Mouse (Mus musculus) mouse trophoblast stem cell (cell line): Measurements from ENCODE around the gene Cfap65.

ENCODE experiments used
- in situ Hi-C, 2 experiments: fragments of 300-500 bp; cut with MseI, MboI; formaldehyde crosslinking; loops; 2 replicates in 1 of 2; 3 replicates in 1 of 2; pipeline ENCODE4 v1.15.1; 2025

Cfap65 gene

GRCm38 (mm10) chr1:74939762-74940161 lies 4.4 kb upstream of the Cfap65 start:
- in situ Hi-C loops, result loop anchor here in 1 of 2 experiments (25.0 kb wide), 1 partner anchor 323 kb away; the partner anchor contains the start of gene Ptprn

DNA sequence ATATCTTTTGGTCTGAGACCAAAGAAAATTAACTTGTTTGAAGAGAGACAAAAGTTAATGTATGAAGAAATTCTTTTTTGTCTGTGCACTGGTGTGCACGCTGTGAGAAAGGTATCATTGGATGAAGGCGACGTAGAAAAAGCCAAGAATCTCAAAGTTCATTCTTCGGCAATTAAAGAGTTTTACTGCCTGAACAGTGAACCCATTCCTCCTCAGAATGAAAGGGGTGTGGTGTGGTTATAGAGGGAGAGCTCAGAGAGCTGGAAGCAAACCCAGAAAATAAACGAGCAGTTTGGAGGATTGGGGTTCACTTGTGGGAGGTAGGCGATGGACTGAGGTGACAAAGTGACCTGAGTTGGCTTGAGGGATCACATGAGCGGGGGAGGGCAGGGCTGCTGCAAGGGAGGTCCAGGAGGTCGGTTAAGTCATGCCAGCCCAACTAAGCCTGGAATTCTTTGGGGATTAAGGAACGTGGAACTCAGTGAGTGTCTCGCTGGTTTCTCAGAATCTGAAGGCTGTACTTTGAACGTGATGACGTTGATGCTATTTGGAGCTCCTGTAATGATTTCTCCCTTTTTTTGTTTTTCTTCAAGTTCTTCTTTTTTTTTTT lies 927 bp upstream of the Cfap65 start:
- in situ Hi-C loops, result loop anchor here in 1 of 2 experiments (25.0 kb wide), 1 partner anchor 326 kb away; the partner anchor contains the start of gene Ptprn

DNA sequence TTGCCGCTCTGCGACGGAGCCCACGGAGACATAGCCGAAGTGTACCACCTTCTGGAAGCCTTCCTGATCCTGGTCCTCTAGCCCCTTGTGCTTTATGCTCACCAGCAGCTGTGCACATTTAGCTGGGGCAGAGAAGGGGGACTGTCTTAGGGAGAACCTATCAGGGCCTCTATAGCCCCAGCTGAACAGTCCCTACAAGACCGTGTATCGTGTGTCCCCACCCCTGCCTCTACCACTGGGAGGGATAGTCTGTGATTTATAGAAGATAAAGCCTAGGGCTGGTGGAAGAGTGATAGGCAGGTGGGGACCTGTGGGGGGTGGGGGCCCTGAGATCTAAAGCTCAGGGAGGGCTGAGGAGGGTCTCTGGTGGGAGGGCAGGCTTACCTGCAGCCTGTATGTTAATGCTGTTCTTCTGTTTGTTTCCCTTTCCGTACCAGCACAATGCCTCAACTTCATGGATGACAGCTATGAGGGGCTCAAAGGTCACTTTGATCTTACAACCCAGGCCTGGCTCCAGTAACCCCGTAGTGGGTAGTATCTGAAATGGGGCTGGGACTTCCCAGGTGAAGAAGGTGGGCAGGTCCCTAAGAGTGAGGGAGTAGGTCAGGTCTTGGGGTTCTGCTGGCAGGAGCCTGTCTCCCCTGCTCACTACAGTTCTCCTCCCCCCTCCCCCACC lies 7.6 kb downstream of the Cfap65 start:
- in situ Hi-C loops, result loop anchor here in 1 of 2 experiments (25.0 kb wide), 1 partner anchor 335 kb away; the partner anchor contains the start of gene Ptprn

- in situ Hi-C loops, result loop anchor here in 1 of 2 experiments (25.0 kb wide), 1 partner anchor 336 kb away; the partner anchor contains the start of gene Ptprn
These were observed 8.7 kb downstream of the Cfap65 start for GRCm38 (mm10) chr1:74926721-74927120.

GRCm38 (mm10) chr1:74924464-74924863 lies 10.9 kb downstream of the Cfap65 start:
- in situ Hi-C loops, result no loop called here

DNA sequence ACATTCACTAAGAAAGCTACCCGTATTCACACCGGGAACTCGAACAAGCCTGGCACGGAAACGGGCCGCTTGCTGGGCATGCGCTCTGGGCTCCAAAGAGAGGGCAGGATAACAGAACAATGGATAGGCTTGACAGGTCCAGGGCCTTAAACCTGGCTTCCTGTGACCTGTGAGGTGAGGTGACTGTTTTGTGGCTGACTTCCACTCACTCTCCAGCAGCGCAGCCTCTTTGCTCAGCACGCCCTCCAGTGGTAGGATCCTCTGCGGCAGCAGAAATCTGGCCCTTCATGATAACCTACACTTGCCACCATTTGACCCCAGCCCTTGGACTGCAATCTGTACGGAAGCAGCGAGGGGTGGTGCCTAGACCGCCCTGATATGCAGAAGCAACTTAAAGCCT lies 19.7 kb downstream of the Cfap65 start:
- in situ Hi-C loops, result no loop called here

DNA sequence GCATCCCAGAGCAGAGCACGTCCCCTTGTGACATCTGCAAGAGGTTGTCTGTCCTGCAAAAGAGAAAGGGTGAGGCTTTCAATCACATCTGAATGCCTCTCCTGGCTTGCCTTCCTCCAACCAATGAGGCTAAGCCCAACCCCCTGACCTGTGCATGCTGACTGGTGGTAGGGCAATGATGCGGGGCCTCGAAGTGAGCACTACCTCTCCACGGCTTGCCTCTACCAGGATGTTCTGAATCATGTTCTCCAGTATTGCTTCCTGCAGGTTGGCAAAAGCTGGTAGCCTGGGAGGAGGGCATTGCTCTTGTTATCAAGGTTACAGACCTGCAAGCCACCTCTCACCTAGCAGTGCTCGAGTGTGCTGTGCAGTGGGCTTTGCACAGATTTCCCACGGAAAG lies 33.2 kb downstream of the Cfap65 start:
- in situ Hi-C loops, result no loop called here

DNA sequence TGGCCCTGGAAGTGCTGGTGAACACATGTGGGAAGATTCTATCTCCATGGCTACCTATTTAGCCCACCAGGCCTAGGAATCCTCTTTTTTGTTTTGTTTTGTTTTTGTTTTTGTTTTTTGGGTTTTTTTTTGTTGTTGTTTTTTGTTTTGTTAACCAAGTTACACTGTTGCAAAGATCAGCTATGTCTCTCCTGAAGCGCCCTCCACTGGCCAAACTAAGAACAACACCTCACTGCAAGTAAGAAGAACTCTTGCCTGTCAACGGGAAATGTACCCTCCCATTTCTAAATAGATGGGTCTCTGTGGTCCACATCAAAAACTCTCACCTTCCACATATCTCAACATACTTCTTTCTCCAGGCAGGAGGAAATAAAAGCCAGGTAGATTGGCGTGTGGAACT lies 33.7 kb downstream of the Cfap65 start:
- in situ Hi-C loops, result no loop called here

GRCm38 (mm10) chr1:74900341-74901285 lies 34.8 kb downstream of the Cfap65 start:
- in situ Hi-C loops, result no loop called here

- in situ Hi-C loops, result no loop called here
These were observed 36.6 kb downstream of the Cfap65 start for GRCm38 (mm10) chr1:74898656-74899431.

GRCm38 (mm10) chr1:74897976-74898375 lies 37.4 kb downstream of the Cfap65 start:
- in situ Hi-C loops, result no loop called here

GRCm38 (mm10) chr1:74894966-74895365 lies 40.4 kb downstream of the Cfap65 start:
- in situ Hi-C loops, result no loop called here

DNA sequence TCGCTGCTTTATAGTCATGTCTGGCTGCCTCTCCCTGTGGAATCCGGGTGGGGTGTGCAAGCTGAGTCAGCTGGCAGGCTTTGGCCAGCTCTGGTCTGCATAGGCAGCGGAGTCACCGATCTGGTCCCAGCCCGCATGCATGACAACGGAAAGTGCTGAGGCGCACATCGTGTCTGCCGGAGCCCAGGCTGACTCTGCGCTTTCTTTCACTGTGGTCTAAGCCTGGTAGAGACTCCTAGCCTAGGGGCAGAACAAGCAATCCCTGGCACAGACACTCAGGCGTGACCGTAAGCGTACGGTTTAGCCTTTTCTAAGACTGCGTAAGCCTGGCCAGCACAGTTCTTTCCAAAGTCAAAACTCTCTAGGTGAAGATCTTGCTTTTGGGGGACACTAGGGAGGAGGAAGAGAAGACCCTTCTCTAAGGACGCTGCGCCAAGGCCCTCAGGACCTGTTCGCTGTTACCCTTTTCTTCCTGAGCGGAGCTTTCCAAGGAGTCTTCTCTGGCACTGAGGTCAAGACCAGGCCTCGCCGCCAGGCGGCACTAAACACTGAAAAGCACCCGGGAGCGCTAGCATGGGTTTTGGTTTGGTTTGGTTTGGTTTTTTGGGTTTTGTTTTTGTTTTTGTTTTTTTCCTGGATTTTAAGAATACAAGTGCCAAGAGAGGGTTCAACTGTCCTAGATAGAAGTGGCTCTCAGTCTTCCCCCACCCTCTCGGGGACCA lies 42.1 kb downstream of the Cfap65 start, which contains the start of gene Cryba2:
TSS of gene Cryba2 (minus strand) at position 10 of the 722 bp plus-strand sequence.
- in situ Hi-C loops, result no loop called here

- in situ Hi-C loops, result no loop called here
These were observed 42.9 kb downstream of the Cfap65 start for GRCm38 (mm10) chr1:74892351-74893133.

DNA sequence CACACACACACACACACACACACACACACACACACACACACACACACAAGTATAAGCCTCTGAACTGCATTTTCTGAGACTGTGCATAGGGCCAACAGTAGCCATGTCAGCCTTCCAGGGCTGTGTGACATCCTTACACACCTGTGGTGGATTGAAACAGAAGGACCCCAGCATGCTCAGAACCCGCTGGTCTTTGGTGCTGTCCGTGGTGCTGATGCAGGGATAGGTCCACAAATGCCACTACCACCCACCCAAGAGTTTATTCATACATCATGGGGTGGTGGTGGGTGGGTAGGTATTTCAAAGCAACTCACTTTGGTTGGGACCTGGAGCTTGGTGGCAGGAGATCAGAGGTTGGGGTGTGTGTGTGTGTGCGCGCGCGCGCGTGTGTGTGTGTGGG lies 43.9 kb downstream of the Cfap65 start:
- in situ Hi-C loops, result no loop called here

DNA sequence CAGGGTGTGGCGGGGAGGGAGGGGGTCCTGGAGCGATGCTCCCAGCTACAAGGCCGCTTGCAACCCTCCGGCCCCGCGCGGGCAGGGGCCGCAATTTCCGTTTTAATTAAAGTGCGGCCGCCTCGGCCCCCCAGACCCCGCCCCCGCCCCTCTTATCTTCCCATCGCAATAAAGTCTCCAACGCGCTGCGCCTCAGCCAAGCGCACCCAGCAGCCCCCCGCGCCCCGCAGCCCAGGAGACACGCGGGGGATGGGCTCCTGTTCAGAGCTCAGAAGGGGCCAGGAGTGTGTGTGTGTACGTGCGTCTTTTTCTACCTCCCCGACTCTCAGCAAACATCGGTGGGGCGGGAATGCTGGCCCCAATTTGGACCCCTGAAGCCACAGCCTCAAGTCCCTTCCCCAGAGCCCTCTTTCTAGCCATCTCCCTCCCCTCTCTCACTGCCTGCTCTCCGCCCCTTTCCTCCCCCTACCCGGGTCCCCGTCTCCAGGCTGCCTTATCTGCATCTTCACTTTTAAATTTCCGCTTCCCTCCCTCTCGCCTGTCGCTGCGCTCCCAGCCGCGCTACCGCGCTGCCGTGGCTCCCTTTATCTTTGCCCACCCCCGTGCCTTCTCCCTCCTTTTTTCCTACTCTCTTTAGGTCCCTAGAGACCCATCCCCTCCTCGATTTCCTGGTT lies 49.9 kb downstream of the Cfap65 start, which contains the start of gene Fev:
TSS of gene Fev (minus strand) at position 51 of the 674 bp plus-strand sequence.
- in situ Hi-C loops, result no loop called here

DNA sequence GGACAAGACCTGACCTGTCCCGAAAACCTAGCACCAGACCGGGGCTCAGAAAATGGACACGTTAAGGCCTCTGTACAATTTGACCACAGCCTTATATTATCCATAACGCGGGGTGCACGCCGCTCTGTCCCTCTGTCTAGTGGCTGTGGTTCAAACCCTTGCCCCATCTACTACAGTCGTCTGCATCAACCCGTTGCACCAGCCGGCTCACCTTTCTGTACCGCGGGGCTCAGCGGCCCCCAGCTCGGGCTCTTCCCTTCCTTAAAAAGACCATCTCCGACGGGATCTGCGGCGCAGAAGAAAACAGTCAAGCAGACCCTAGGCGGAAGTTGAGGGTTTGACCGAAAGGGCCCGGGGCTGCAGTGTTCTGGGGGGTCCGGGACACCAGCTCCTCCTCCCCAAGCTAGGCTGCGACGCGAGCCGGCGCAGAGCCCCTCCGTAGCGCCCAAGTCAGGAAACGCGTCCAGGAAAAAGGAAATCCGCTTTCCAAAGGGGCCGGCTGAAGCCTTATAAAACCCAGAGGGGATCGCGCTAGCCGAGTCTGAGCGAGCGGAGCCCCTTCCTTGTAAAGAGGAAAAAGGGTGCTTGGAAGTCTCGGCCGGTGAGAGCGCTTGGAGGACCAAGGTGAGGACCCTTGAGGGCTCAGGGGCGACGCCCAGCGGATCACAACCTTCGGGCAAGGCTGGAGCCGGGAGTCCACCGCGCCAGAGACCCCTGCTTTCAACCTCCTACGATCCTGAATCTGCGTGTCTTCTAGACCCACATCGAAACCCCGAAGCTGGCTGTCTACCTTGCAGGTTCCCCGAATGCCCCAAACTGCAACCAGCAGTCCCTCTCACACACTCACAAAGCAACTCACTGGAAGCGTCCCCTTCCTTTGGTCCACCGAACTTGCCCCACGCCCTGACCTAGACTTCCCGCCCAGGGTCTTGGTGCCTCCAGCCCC lies 50.9 kb downstream of the Cfap65 start:
- in situ Hi-C loops, result no loop called here

DNA sequence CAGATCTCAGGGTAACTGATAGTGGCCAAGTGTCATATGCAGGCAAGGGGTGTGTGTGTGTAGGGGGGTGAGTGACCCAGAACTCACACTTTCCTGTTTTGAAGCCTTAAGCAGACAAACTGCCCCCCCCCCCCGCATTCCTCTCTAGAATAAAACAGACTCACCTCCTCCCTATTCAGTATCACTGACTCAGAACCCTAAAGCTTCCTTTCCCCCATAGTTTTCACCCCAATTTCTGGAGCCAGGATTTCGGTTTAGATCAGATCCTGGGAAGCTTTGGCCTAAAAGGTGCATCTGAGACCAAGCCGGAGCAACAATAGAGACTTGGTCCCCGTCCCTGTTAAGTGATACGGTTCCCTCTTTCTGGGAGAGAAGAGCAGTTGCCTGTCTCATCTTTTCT lies 52.0 kb downstream of the Cfap65 start:
- in situ Hi-C loops, result no loop called here
